In genomic region chr13:65243273-65243672, GRCm38 (mm10) we compare ENCODE assay signal across 13 mouse cellular contexts. TPM values are rescaled to one million over a fixed set of nuclear protein-coding genes. Genes with fewer than 3 reads are reported as not detected.
DNase-seq lines count a peak whose midpoint lies in the region; ATAC-seq and TF ChIP-seq lines count a peak whose summit lies in the region.
"Had no signal": no experiment of that assay in that cellular context is flagged by ENCODE, and none has a peak within 500 bp of the region (broad histone marks: within the 10 kb centered on the region; RNA-seq: fewer than 3 reads in every experiment).

No protein-coding gene starts in this region.

- intact Hi-C loops in gastrocnemius, adult 2 months (cut with DNase I) = loop anchor here (5.0 kb wide), 1 partner anchor 131 kb away; the partner anchor contains the start of gene Mfsd14b

- H3K9me3 ChIP-seq in midbrain, postnatal 0 days (ENCODE audit: low read length) = peaks cover 5% of the 10 kb centered on the region; the same call in 1 of the 2 replicates
- H3K9me3 ChIP-seq in midbrain, embryonic 16.5 days (replicated peaks; ENCODE audit: control insufficient read depth, low read length, poor library complexity, severe bottlenecking) = peaks cover 17% of the 10 kb centered on the region; the same call in 1 of the 2 replicates
- 0 out of 2 replicates have a peak, but pooled peaks cover 3% of the 10 kb centered on the region for H3K9me3 ChIP-seq in stomach, postnatal 0 days (ENCODE audit: control insufficient read depth, low read length)
- H3K9me3 ChIP-seq in kidney, embryonic 15.5 days (replicated peaks) = peaks cover 25% of the 10 kb centered on the region

- no peaks in the 10 kb centered on the region for H3K36me3 ChIP-seq in midbrain, postnatal 0 days (ENCODE audit: insufficient read depth, low read length)
- H3K36me3 ChIP-seq in midbrain, embryonic 16.5 days (ENCODE audit: control insufficient read depth, insufficient read depth, low read length) = peaks cover 10% of the 10 kb centered on the region; the same call in 1 of the 2 replicates
- no peaks in the 10 kb centered on the region for H3K36me3 ChIP-seq in stomach, postnatal 0 days (ENCODE audit: control insufficient read depth, insufficient read depth, low read length)
- H3K36me3 ChIP-seq in kidney, embryonic 15.5 days = peaks cover 30% of the 10 kb centered on the region

- no peaks in the 10 kb centered on the region for H3K27me3 ChIP-seq in midbrain, postnatal 0 days (ENCODE audit: insufficient read depth, low read length)
- no peaks in the 10 kb centered on the region for H3K27me3 ChIP-seq in midbrain, embryonic 16.5 days (ENCODE audit: control insufficient read depth, insufficient read depth, low read depth, low read length)
- no peaks in the 10 kb centered on the region for H3K27me3 ChIP-seq in stomach, postnatal 0 days (ENCODE audit: control insufficient read depth, insufficient read depth, low read length)
- no peaks in the 10 kb centered on the region for H3K27me3 ChIP-seq in kidney, embryonic 15.5 days
- H3K27me3 ChIP-seq: heart, embryonic 12.5 days; hindbrain, embryonic 15.5 days had no signal

- no peak overlapping the region for H3K4me2 ChIP-seq in midbrain, postnatal 0 days (ENCODE audit: low read depth, low read length, poor library complexity, severe bottlenecking)
- no peak overlapping the region for H3K4me2 ChIP-seq in midbrain, embryonic 16.5 days (ENCODE audit: low read length)
- H3K4me2 ChIP-seq in stomach, postnatal 0 days (replicated peaks; ENCODE audit: low read depth) = no peak overlapping the region
- H3K4me2 ChIP-seq in kidney, embryonic 15.5 days = no peak overlapping the region

- DNase-seq in gastrocnemius, adult 2 months = no peak
- DNase-seq in gastrocnemius, adult 8-10 months (ENCODE audit: low spot score in 2 of 2) = no peak
- DNase-seq in midbrain, postnatal 0 days (ENCODE audit: low spot score) = no peak
- peak; percentile 12 for DNase-seq in c-Kit-positive CD71-positive TER-119-positive erythroid progenitor cells, embryonic 14.5 days (ENCODE audit: low spot score)
- no peak for DNase-seq in stomach, postnatal 0 days (ENCODE audit: low spot score)
- DNase-seq in gastrocnemius, adult 18-20 months (ENCODE audit: low spot score) = no peak
- DNase-seq: cerebellum, postnatal 36 days; kidney, postnatal 14 days had no signal

- H3K4me1 ChIP-seq in midbrain, postnatal 0 days (ENCODE audit: insufficient read depth, low read length) = peaks cover 8% of the 10 kb centered on the region; the same call in 1 of the 2 replicates
- H3K4me1 ChIP-seq in midbrain, embryonic 16.5 days (ENCODE audit: control insufficient read depth, insufficient read depth, low read length) = peaks cover 14% of the 10 kb centered on the region
- no peaks in the 10 kb centered on the region; the same call in 1 of the 2 replicates for H3K4me1 ChIP-seq in stomach, postnatal 0 days (replicated peaks; ENCODE audit: control insufficient read depth, insufficient read depth)
- peaks cover 16% of the 10 kb centered on the region for H3K4me1 ChIP-seq in kidney, embryonic 15.5 days

- TF ChIP-seq CTCF in gastrocnemius, adult 2 months (IDR thresholded peaks at IDR 0.05) = peak; percentile 31; the same call in 1 of the 2 replicates
- peak; percentile 26; the same call in 1 of the 2 replicates for TF ChIP-seq CTCF in midbrain, postnatal 0 days (IDR thresholded peaks at IDR 0.05)
- TF ChIP-seq CTCF in stomach, postnatal 0 days (IDR thresholded peaks at IDR 0.05; ENCODE audit: low read depth) = peak; percentile 53

- H3K27ac ChIP-seq in gastrocnemius, adult 2 months = no peak overlapping the region
- H3K27ac ChIP-seq in midbrain, postnatal 0 days (ENCODE audit: low read depth, low read length) = no peak overlapping the region
- no peak overlapping the region for H3K27ac ChIP-seq in midbrain, embryonic 16.5 days (ENCODE audit: low read length)
- H3K27ac ChIP-seq in stomach, postnatal 0 days (replicated peaks) = no peak overlapping the region
- H3K27ac ChIP-seq in kidney, embryonic 15.5 days = no peak overlapping the region
- H3K27ac ChIP-seq: hindbrain, embryonic 15.5 days; macrophage had no signal

- ATAC-seq in midbrain, postnatal 0 days (ENCODE audit: low FRiP score) = no peak
- ATAC-seq in midbrain, embryonic 16.5 days = no peak
- ATAC-seq in stomach, postnatal 0 days (ENCODE audit: low FRiP score, low TSS enrichment) = no peak
- no peak for ATAC-seq in kidney, embryonic 15.5 days (replicated peaks; ENCODE audit: low FRiP score)

- no peak overlapping the region for H3K4me3 ChIP-seq in gastrocnemius, adult 2 months
- H3K4me3 ChIP-seq in midbrain, postnatal 0 days (ENCODE audit: low read depth, low read length) = no peak overlapping the region
- H3K4me3 ChIP-seq in midbrain, embryonic 16.5 days (ENCODE audit: low read depth, low read length) = no peak overlapping the region
- no peak overlapping the region for H3K4me3 ChIP-seq in stomach, postnatal 0 days (ENCODE audit: low read depth, low read length)
- H3K4me3 ChIP-seq in kidney, embryonic 15.5 days (replicated peaks) = no peak overlapping the region
- H3K4me3 ChIP-seq: hindbrain, embryonic 15.5 days had no signal

- H3K9ac ChIP-seq in midbrain, postnatal 0 days (replicated peaks; ENCODE audit: low read length, poor library complexity, severe bottlenecking) = no peak overlapping the region
- H3K9ac ChIP-seq in midbrain, embryonic 16.5 days (ENCODE audit: low read depth, low read length) = no peak overlapping the region
- H3K9ac ChIP-seq in stomach, postnatal 0 days (ENCODE audit: low read length) = no peak overlapping the region
- no peak overlapping the region for H3K9ac ChIP-seq in kidney, embryonic 15.5 days
- H3K9ac ChIP-seq: hindbrain, embryonic 15.5 days had no signal

- WGBS in midbrain, postnatal 0 days = 96% methylated on average over 4 of the region's 4 CpGs
- 99% methylated on average over 4 of the region's 4 CpGs for WGBS in midbrain, embryonic 16.5 days
- whole genome bisulfite sequencing in stomach, postnatal 0 days = 92% methylated on average over 4 of the region's 4 CpGs
- 93% methylated on average over 4 of the region's 4 CpGs for WGBS in kidney, embryonic 15.5 days

- TF ChIP-seq EP300 in stomach, postnatal 0 days (optimal IDR thresholded peaks at IDR 0.05) = no peak

RNA-seq across cellular contexts. Expression of gene Gm10775, which starts 16.1 kb away (rescaled TPM):
- total RNA-seq in gastrocnemius, adult 2 months (2021) = not detected
- not detected for total RNA-seq in gastrocnemius, adult 8-10 months (2022)
- 0.27 TPM in 1 of 2 replicates, not detected in the other for total RNA-seq in midbrain, postnatal 0 days (2014; rRNA removed)
- polyA plus RNA-seq in midbrain, postnatal 0 days (2015; fragmentation: Nextera tagmentation; extraction: Ambion mirVana) = 1.9 and 2.0 TPM in 2 replicates
- 0.29 and 0.50 TPM in 2 replicates for polyA plus RNA-seq in midbrain, embryonic 16.5 days (2015; fragmentation: Nextera tagmentation; extraction: Ambion mirVana)
- polyA plus RNA-seq in stomach, postnatal 0 days (2015; fragmentation: Nextera tagmentation; extraction: Ambion mirVana) = not detected in 2 replicates
- polyA plus RNA-seq in kidney, embryonic 15.5 days (2015; fragmentation: Nextera tagmentation; extraction: Ambion mirVana) = not detected in 2 replicates
- not detected for total RNA-seq in gastrocnemius, adult 18-20 months (2021)
- polyA plus RNA-seq: heart, embryonic 12.5 days; macrophage had no signal

RNA-seq across cellular contexts. Expression of gene Zfp369, which starts 35.3 kb away (rescaled TPM):
- total RNA-seq in gastrocnemius, adult 2 months (2021) = 10 to 100 TPM in 1 of 2 experiments, 1 to 10 TPM in 1; 8.9 to 10.6 TPM
- total RNA-seq in gastrocnemius, adult 8-10 months (2022) = 10 to 100 TPM in 3 of 4 experiments, 1 to 10 TPM in 1; 9.9 to 12.9 (median 11.1) TPM
- total RNA-seq in midbrain, postnatal 0 days (2014; rRNA removed) = 49.2 and 66.7 TPM in 2 replicates
- polyA plus RNA-seq in midbrain, postnatal 0 days (2015; fragmentation: Nextera tagmentation; extraction: Ambion mirVana) = 8.5 and 10.7 TPM in 2 replicates
- 16.1 and 18.2 TPM in 2 replicates for polyA plus RNA-seq in midbrain, embryonic 16.5 days (2015; fragmentation: Nextera tagmentation; extraction: Ambion mirVana)
- polyA plus RNA-seq in stomach, postnatal 0 days (2015; fragmentation: Nextera tagmentation; extraction: Ambion mirVana) = 3.9 and 4.6 TPM in 2 replicates
- 10.4 and 11.0 TPM in 2 replicates for polyA plus RNA-seq in kidney, embryonic 15.5 days (2015; fragmentation: Nextera tagmentation; extraction: Ambion mirVana)
- 1 to 10 TPM; 8.0 to 9.0 TPM for total RNA-seq in gastrocnemius, adult 18-20 months (2021)

RNA-seq across cellular contexts. Expression of gene Nlrp4f, which starts 37.5 kb away (rescaled TPM):
- not detected for total RNA-seq in gastrocnemius, adult 2 months (2021)
- total RNA-seq in gastrocnemius, adult 8-10 months (2022) = not detected
- total RNA-seq in midbrain, postnatal 0 days (2014; rRNA removed) = not detected in 2 replicates
- 0.11 TPM in 1 of 2 replicates, not detected in the other for polyA plus RNA-seq in midbrain, postnatal 0 days (2015; fragmentation: Nextera tagmentation; extraction: Ambion mirVana)
- not detected in 2 replicates for polyA plus RNA-seq in midbrain, embryonic 16.5 days (2015; fragmentation: Nextera tagmentation; extraction: Ambion mirVana)
- polyA plus RNA-seq in stomach, postnatal 0 days (2015; fragmentation: Nextera tagmentation; extraction: Ambion mirVana) = not detected in 2 replicates
- polyA plus RNA-seq in kidney, embryonic 15.5 days (2015; fragmentation: Nextera tagmentation; extraction: Ambion mirVana) = not detected in 2 replicates
- total RNA-seq in gastrocnemius, adult 18-20 months (2021) = under 1 TPM in 1 of 2 experiments, not detected in 1; 0.16 TPM
- polyA plus RNA-seq: heart, embryonic 12.5 days had no signal
